Comparison of ENCODE assay signal across 25 mouse cellular contexts in the genomic region with DNA sequence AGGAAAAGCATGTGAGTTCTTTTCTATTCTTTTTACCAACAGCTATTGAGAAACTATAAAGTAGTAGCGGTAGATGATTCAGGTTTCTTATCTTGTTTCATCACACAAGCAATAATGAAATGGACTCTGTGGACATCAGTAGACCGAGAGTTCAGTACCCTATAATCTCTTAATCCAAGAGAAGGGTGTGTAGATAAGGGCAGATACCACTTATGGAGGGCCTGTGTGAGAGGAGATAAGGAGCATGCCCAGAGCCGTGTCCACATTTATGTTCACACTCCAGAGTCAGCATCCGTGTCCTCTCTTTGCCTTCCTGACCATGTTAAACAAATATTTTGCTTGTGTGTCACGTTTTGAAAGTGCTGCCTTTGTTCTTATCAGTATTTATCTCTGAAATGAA.
DNase-seq lines count a peak whose midpoint lies in the region; ATAC-seq and TF ChIP-seq lines count a peak whose summit lies in the region.
"Had no signal": no experiment of that assay in that cellular context is flagged by ENCODE, and none has a peak within 500 bp of the region (broad histone marks: within the 10 kb centered on the region; RNA-seq: fewer than 3 reads in every experiment).

No protein-coding gene starts in this region.

- no peak for DNase-seq in intestine, embryonic 14.5 days (ENCODE audit: low spot score)
- DNase-seq in lung, adult 2 months: no peak
- no peak for DNase-seq in urinary bladder, postnatal 25 days (ENCODE audit: low spot score)
- DNase-seq in lung, postnatal 4 days: no peak
- DNase-seq: adrenal gland, postnatal 10 days; adrenal gland, postnatal 36 days; B cell, adult 2 months; cerebellum, adult 18-20 months; cerebellum, adult 9-10 months; cerebellum, postnatal 14 days; forebrain, postnatal 0 days; gastrocnemius, adult 2 months; gastrocnemius, postnatal 14 days; heart, adult 11 months had no signal

- TF ChIP-seq POLR2A in lung, adult 2 months (IDR thresholded peaks at IDR 0.05; ENCODE audit: borderline replicate concordance, extremely low read depth, low read depth, low read length): no peak

- no peaks in the 10 kb centered on the region for H3K9me3 ChIP-seq in intestine, embryonic 14.5 days (ENCODE audit: control insufficient read depth, low read length)
- H3K9me3 ChIP-seq in intestine, embryonic 16.5 days (ENCODE audit: control insufficient read depth, low read length): no peaks in the 10 kb centered on the region
- H3K9me3 ChIP-seq in stomach, embryonic 15.5 days: no peaks in the 10 kb centered on the region
- H3K9me3 ChIP-seq: embryonic facial prominence, embryonic 12.5 days; embryonic facial prominence, embryonic 15.5 days; hindbrain, embryonic 12.5 days; hindbrain, embryonic 15.5 days had no signal

- TF ChIP-seq CTCF in lung, adult 2 months (IDR thresholded peaks at IDR 0.05; ENCODE audit: insufficient read depth, low read length): no peak

- H3K4me2 ChIP-seq in intestine, embryonic 14.5 days (ENCODE audit: low read length): no peak overlapping the region
- no peak overlapping the region for H3K4me2 ChIP-seq in intestine, embryonic 16.5 days (ENCODE audit: low read depth, low read length)
- no peak overlapping the region for H3K4me2 ChIP-seq in stomach, embryonic 15.5 days
- H3K4me2 ChIP-seq: embryonic facial prominence, embryonic 12.5 days; embryonic facial prominence, embryonic 15.5 days; heart, embryonic 11.5 days; hindbrain, embryonic 12.5 days; hindbrain, embryonic 15.5 days had no signal

- peak; percentile 97 for ATAC-seq in intestine, embryonic 14.5 days (replicated peaks; ENCODE audit: low FRiP score, low TSS enrichment, low read depth)
- ATAC-seq in intestine, embryonic 16.5 days: peak; percentile 98
- ATAC-seq in stomach, embryonic 15.5 days (ENCODE audit: insufficient read depth, low FRiP score, low read depth): peak; percentile 65
- ATAC-seq: forebrain, embryonic 14.5 days; forebrain, postnatal 0 days; Patski had no signal

- H3K4me1 ChIP-seq in intestine, embryonic 14.5 days (replicated peaks; ENCODE audit: control insufficient read depth, insufficient read depth, low read length): 0 out of 2 replicates have a peak, but pooled peaks cover 6% of the 10 kb centered on the region
- no peaks in the 10 kb centered on the region; the same call in 1 of the 2 replicates for H3K4me1 ChIP-seq in intestine, embryonic 16.5 days (ENCODE audit: control insufficient read depth, insufficient read depth, low read length)
- H3K4me1 ChIP-seq in stomach, embryonic 15.5 days: no peaks in the 10 kb centered on the region
- no peaks in the 10 kb centered on the region for H3K4me1 ChIP-seq in lung, adult 2 months (ENCODE audit: control insufficient read depth, insufficient read depth, low read length)
- H3K4me1 ChIP-seq: embryonic facial prominence, embryonic 12.5 days; embryonic facial prominence, embryonic 15.5 days; hindbrain, embryonic 12.5 days; hindbrain, embryonic 15.5 days had no signal

- H3K4me3 ChIP-seq in intestine, embryonic 14.5 days (ENCODE audit: low read depth, low read length): no peak overlapping the region
- no peak overlapping the region for H3K4me3 ChIP-seq in intestine, embryonic 16.5 days (ENCODE audit: low read length)
- no peak overlapping the region for H3K4me3 ChIP-seq in stomach, embryonic 15.5 days (replicated peaks)
- H3K4me3 ChIP-seq in lung, adult 2 months (replicated peaks; ENCODE audit: extremely low read depth, low read depth, low read length): no peak overlapping the region
- H3K4me3 ChIP-seq: embryonic facial prominence, embryonic 12.5 days; embryonic facial prominence, embryonic 15.5 days; gastrocnemius, adult 2 months; hindbrain, embryonic 12.5 days; hindbrain, embryonic 15.5 days had no signal

- H3K27me3 ChIP-seq in intestine, embryonic 14.5 days (replicated peaks; ENCODE audit: control insufficient read depth, insufficient read depth, low read length): no peaks in the 10 kb centered on the region
- H3K27me3 ChIP-seq in intestine, embryonic 16.5 days (replicated peaks; ENCODE audit: control insufficient read depth, insufficient read depth, low read length): no peaks in the 10 kb centered on the region
- H3K27me3 ChIP-seq in stomach, embryonic 15.5 days (replicated peaks): no peaks in the 10 kb centered on the region
- H3K27me3 ChIP-seq: CH12.LX; embryonic facial prominence, embryonic 12.5 days; embryonic facial prominence, embryonic 15.5 days; hindbrain, embryonic 12.5 days; hindbrain, embryonic 15.5 days; Patski had no signal

- H3K9ac ChIP-seq in intestine, embryonic 14.5 days (ENCODE audit: low read length): no peak overlapping the region
- no peak overlapping the region for H3K9ac ChIP-seq in intestine, embryonic 16.5 days (ENCODE audit: low read depth, low read length)
- no peak overlapping the region for H3K9ac ChIP-seq in stomach, embryonic 15.5 days
- H3K9ac ChIP-seq: embryonic facial prominence, embryonic 12.5 days; embryonic facial prominence, embryonic 15.5 days; forebrain, postnatal 0 days; hindbrain, embryonic 12.5 days; hindbrain, embryonic 15.5 days had no signal

- WGBS in intestine, embryonic 14.5 days: 43% methylated on average over 5 of the region's 5 CpGs
- WGBS in intestine, embryonic 16.5 days: 38% methylated on average over 5 of the region's 5 CpGs
- WGBS in stomach, embryonic 15.5 days: 47% methylated on average over 5 of the region's 5 CpGs
- 26% methylated on average over 5 of the region's 5 CpGs for WGBS in lung, adult 2 months

- no peak overlapping the region for H3K27ac ChIP-seq in intestine, embryonic 14.5 days (ENCODE audit: low read depth)
- no peak overlapping the region for H3K27ac ChIP-seq in intestine, embryonic 16.5 days (ENCODE audit: low read length)
- H3K27ac ChIP-seq in stomach, embryonic 15.5 days: no peak overlapping the region
- H3K27ac ChIP-seq: embryonic facial prominence, embryonic 12.5 days; embryonic facial prominence, embryonic 15.5 days; gastrocnemius, adult 2 months; hindbrain, embryonic 12.5 days; hindbrain, embryonic 15.5 days had no signal

- no peaks in the 10 kb centered on the region for H3K36me3 ChIP-seq in intestine, embryonic 14.5 days (ENCODE audit: control insufficient read depth, insufficient read depth, low read length)
- no peaks in the 10 kb centered on the region for H3K36me3 ChIP-seq in intestine, embryonic 16.5 days (ENCODE audit: control insufficient read depth, insufficient read depth, low read length)
- H3K36me3 ChIP-seq in stomach, embryonic 15.5 days: no peaks in the 10 kb centered on the region
- H3K36me3 ChIP-seq: embryonic facial prominence, embryonic 12.5 days; embryonic facial prominence, embryonic 15.5 days; G1E; hindbrain, embryonic 12.5 days; hindbrain, embryonic 15.5 days had no signal
